Mouse (Mus musculus): ENCODE data around the gene Fam189a1.

Fam189a1 gene

GRCm38 (mm10) chr7:64944175-64944574, 212.2 kb downstream of the Fam189a1 start:
- no peak for DNase-seq

DNA sequence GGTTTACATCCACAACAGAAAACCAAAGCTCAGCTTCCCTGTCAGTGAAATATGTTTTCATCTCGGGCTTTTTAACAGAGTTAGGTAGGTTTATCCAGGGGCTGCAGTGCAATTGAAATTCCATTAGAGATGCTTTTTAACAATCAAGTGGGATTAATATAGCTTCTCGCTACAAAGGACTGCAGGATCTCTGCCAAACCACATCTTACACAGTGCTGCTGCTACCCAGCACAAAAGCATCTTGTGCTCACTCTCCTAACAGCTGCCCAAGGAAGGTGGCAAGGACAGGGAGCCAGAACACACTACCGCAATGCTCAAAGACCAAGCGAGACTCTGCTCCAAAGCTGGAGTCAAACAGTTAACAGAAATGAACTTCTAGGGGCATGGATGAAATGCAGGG, 219.4 kb downstream of the Fam189a1 start:
- DNase-seq, result no peak

DNA sequence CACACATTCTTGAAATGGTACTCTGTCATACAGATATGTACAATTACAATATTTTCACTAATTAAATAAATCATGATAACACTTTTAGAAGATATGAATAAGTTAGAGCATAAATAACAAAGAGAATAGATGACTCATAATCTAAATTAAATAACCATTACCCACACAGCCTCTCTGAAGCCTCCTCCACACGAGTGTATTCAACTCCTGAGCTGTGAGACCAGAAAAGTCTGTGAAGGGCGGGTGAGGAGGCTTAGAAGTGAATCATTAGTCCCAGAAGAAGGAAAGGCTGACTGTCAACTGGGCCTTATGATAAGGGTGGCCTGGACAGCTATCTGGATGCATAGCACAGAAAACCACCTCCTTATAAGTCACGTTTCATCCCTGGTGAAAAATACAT, 222.3 kb downstream of the Fam189a1 start:
- DNase-seq, result no peak

DNA sequence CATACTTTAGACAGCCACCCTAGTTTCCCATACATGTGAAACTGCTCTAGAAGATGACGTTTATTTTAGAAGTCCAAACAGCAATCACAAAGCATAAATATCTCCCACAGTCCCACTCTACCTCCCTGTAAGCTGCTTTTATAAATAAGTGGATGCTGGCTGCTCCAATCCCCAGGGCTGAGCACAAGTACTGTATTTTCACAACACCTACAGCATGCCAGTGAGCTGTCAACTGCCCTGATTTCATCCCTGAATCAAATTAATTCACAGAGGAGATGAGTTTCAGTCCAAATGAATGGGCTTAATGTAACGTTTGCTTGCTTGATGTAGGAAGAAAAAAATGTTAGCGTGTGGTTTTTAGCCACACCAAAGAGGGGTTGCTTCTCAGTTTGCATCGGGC, 225.4 kb downstream of the Fam189a1 start:
- no peak for DNase-seq

- no peak for DNase-seq
These were observed 232.5 kb downstream of the Fam189a1 start for GRCm38 (mm10) chr7:64923918-64924317.

GRCm38 (mm10) chr7:64921189-64921588, 235.2 kb downstream of the Fam189a1 start:
- DNase-seq, result no peak

DNA sequence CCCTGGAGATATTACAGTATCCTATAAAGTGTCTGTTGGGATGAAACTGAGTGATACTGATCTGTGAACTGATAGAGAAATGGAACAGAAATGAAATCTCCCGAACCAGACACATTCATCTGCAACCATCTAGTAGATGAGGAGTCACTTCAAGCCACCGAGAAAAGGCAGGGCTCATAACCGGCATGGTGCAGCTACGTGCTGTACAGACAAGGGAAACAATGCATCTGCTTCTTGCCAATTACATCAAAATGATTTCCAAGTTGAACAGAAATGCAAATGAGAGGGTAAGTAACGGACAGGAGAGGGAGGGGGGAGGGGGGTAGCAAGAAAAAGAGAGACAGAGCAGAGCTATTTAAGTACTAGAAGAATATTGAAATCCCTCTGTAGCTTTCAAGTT, 235.6 kb downstream of the Fam189a1 start:
- no peak for DNase-seq

DNA sequence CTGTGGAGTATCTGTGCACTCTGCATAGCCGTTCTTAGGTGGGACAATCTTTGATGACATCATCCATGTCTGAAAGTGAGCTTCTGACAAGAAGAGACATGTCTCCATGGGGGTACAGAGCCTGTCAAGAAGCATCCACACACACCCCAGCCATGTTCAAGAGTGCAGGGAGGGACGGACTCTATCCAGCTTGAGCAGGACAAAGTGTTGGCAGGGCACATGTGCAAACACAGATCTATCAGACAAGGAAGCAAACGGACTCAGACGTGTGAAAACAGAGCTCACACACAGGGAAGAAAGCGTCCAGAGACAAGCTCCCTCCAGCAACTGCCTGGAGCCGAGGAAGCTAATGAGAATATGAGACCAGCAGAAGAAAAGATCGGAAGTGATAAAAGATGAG, 239.7 kb downstream of the Fam189a1 start:
- no peak for DNase-seq

- DNase-seq, result no peak
These were observed 241.2 kb downstream of the Fam189a1 start for GRCm38 (mm10) chr7:64915121-64915520.

DNA sequence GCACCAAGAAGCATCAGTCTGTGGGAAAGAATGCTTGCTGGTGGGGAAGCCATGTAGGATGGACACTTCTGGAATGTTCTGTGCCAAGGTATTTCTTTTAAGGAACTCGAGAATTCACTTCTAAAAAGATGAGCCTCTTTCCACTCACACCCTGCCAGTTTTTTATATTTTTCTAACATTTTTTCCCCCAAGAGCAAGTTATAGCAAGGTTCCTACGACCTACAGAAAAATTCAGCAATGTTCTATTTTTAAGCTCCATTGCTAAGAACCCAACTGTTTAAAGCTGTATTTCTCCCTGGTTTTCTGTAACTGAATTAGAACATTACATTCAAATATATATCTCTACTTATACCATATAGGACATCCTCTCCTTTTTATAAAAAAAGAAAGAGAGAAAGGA, 244.4 kb downstream of the Fam189a1 start:
- no peak for DNase-seq

- DNase-seq, result no peak
These were observed 246.2 kb downstream of the Fam189a1 start for GRCm38 (mm10) chr7:64910208-64910607.

DNA sequence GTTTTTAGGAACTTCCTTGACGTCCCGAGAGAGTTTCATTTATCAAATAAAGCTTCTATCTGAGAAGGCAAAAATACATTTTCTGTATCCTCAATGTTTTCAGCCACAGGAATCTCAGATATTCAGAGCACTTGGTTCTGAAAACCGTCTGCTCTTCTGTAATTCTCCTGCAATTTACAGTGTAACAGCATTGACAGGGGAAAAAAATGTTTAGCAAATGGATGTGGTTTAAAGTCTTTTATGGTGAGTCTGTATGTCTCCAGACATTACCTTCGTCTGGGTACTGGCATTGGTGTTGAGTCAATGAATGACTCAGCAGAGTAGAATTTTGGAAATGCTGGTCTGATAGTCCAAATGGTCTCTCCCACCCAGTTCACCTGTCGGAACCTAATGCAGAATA, 249.4 kb downstream of the Fam189a1 start:
- no peak for DNase-seq

- DNase-seq, result no peak
These were observed 250.9 kb downstream of the Fam189a1 start for GRCm38 (mm10) chr7:64905506-64905905.

GRCm38 (mm10) chr7:64900249-64900648, 256.1 kb downstream of the Fam189a1 start:
- DNase-seq, result no peak

- no peak for DNase-seq
These were observed 259.8 kb downstream of the Fam189a1 start for GRCm38 (mm10) chr7:64896587-64896986.

DNA sequence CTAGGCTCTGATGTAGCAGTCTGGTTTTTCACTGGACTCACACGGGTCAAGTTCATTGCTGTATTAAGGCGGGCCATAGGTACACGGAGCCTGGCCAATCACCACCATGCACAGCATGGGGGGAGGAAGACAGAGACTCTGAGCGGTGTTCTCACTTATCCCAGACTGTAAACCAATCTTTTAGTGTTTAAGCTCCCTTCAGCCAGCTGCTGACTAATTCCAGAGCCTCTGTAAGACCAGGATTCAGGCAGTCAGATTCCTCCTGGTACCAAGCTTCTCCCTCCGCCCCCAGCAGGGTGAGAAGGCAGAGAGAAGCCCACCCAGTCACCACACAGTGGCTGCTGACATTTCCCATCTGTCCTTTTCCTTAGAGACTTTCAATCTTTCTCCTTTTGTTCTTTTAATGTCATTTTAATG, 260.7 kb downstream of the Fam189a1 start:
- no peak for DNase-seq

- no peak for DNase-seq
These were observed 265.2 kb downstream of the Fam189a1 start for GRCm38 (mm10) chr7:64891139-64891538.

GRCm38 (mm10) chr7:64889919-64890318, 266.5 kb downstream of the Fam189a1 start:
- DNase-seq, result no peak

DNA sequence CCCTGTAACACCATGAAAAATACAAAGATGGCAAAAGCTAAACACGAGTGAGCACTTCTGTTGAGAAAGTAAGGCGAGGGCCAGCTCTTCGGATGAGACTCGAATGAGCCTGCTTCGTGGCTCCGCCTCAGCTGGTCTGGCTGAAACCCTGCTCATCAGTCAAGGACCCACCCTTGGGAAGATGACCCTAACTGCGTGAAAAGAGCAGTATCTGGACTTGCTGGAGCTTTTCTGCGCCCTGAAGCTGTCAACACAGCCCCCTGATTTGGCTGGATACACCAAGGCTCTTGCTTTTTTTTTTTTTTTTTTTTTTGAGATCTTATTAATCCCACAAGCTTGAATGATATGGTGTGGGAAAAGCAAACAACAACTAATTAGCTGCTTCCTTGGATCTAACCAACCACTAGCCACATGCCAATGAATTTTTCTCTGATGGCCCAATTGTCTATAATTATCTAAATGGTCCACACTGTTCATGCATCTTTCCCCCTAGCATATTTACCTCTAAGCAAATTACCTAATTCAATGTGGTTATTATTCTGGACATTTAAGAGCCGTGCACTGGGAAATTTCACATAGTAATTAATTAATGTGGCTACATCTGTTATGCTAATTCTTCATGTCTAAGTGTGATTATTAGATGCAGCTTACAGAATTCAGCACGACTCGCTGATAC, 272.0 kb downstream of the Fam189a1 start:
- DNase-seq, result no peak

GRCm38 (mm10) chr7:64882243-64882642, 274.1 kb downstream of the Fam189a1 start:
- DNase-seq, result no peak

DNA sequence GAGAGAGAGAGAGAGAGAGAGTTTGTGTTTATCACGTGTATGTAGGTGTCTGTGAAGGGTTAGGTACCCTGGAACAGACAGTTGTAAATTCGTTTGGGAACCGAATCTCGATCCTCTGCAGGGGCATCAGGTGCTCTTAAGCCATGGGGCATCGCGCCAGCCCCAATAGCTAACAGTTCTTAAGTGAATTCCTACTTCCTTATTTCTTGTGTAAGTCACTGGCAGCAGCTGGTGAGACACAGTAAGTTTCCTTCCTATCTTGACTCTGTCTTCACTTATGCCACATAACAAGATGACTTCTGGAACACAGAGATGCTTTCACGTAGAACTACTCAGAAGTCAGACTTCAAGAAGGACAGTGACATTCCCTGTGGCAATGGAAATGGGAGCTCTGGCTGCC, 275.0 kb downstream of the Fam189a1 start:
- DNase-seq, result no peak

DNA sequence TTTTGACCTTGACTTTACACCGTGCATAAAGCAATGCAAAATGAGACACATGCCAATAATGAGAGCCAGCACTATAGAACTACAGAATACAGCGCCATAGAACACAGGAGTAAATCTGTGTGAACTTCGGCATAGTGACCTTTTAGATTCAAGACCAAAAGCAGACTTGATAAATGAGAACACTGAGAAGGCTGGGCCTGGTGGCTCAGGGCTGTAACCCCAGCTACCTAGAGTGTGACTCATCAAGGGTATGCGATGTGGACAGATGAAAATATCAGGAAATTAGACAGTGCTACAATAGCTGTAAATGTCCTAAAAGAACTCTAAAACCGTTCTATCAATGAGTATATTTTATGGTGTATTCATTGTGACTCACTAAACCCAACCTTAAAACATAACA, 276.0 kb downstream of the Fam189a1 start:
- DNase-seq, result no peak

GRCm38 (mm10) chr7:64874941-64875340, 281.4 kb downstream of the Fam189a1 start:
- no peak for DNase-seq

GRCm38 (mm10) chr7:64873266-64873665, 283.1 kb downstream of the Fam189a1 start:
- DNase-seq, result peak; percentile 30

- peak; percentile 98 for DNase-seq
These were observed 283.6 kb downstream of the Fam189a1 start, which contains the start of gene Nsmce3 for GRCm38 (mm10) chr7:64872743-64873241. Gene Nsmce3 (minus strand): TSS chr7:64872997.
